Mouse (Mus musculus) adrenal gland, adult (tissue): Measurements from ENCODE around the gene Olfr341.

ENCODE experiments used
- DNase-seq, 2 experiments: peaks; one replicate each; pipeline ENCODE4 v3.0.0; 2022 to 2023; ENCODE audit warnings: low spot score in 1 of 2; ENCODE audit not compliant: inconsistent age in 2 of 2

Gene Olfr341

DNA sequence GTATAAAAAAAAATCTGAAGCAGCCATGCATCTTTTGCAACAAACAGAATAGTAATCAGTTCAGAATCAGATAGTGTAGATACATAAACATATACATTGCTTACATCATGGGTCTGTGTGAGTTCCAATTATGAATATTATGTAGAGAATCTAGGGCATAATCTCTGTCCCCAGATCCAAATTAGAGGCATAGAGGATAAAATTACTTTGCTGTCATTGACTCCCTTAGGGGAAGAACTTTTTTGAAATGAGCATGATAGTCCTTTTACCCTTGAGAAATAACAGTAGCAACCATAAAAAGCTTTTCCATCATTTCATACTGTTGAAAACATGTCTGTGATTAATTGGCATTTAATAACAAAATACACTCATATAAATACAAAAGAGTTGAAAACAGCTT is at the start of gene Olfr341:
Gene Olfr341 (minus strand): TSS at position 101 of the 400 bp plus-strand sequence.
- DNase-seq: no peak

DNA sequence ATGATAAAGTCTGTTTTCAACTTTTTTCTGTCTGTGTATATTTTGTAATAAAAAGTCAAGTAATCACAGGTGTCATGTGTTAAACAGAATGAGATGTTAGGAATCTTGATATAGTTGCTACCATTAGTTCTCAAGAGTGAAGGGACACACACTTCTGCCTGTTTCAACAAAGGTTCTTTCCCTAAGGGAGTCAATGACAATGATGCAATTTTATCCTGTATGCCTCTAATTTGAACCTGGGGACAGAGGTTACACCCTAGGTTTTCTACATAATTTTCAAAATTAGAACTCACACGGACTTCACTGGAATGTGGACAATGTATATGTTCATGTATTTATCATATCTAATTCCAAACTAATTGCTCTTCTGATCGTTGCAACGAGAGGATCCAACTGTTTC is 42.4 kb upstream of the Olfr341 start, which contains the start of gene Olfr342:
Gene Olfr342 (plus strand): TSS at position 301 of the 400 bp plus-strand sequence.
- DNase-seq: no peak

DNA sequence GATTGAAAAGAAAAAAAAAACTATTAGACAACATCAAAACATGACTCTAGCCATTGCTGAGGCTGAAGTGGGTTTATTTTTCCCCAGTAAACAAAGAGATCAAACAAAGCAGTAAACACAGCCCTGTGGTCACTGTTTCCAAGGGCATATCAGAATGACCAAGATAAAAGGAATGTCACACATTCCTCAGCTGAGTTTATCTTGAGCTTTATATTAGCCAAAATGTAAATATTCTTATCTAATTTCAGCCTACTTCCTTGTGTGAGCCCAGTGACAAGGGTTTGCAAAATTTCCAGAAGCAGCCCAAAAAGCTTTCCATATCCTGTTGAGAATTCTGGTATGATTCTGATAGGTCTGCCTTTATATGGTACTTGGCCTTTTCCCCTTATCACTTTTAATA is 8.6 kb downstream of the Olfr341 start:
- DNase-seq: no peak

DNA sequence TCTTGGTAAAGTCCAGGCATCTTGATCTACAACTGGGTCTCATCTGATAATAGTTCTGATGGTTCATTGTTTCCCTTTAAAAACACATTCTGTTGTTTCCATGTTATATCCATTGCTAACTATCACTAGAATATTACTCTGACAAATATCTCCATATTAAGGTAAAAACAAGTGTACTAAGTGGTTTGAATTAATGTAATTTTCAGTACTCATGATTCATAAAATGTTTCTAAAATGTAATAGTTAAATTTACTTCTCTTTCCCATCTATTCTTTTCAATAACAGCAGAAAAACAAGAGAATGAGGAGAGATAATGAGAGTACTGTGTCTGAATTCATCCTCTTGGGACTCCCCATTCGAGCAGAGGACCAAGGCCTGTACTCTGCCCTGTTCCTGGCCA is 30.0 kb downstream of the Olfr341 start, which contains the start of gene Olfr340:
Gene Olfr340 (plus strand): TSS at position 301 of the 400 bp plus-strand sequence.
- no peak for DNase-seq
